Mouse (Mus musculus) adrenal gland, postnatal 36 days (tissue): ENCODE measurements around the gene Nrxn1. TPM values are rescaled to one million over a fixed set of nuclear protein-coding genes. Genes with fewer than 3 reads are reported as not detected.
"Not testable (repeated sequence)": the region's sequence is repeated elsewhere in the genome, so short reads cannot be mapped to it uniquely, and the experiment has no call there.

Experiments
- DNase-seq, 2 experiments: peaks; one replicate each; pipeline ENCODE4 v3.0.0; 2021; ENCODE audit warnings: mixed read lengths in 1 of 2
- total RNA-seq, 2 experiments: library from RNA; stranded (reverse); gene quantifications; 2 replicates each; pipeline ENCODE4 v1.2.3; 2021

Gene Nrxn1
- total RNA-seq, 2 experiments from 2014 or later = 5.4 to 12.8 TPM

- no peak for DNase-seq
These were observed 509.7 kb downstream of the Nrxn1 start for GRCm38 (mm10) chr17:90583196-90583595.

- no peak for DNase-seq
These were observed 523.0 kb downstream of the Nrxn1 start for GRCm38 (mm10) chr17:90569877-90570276.

GRCm38 (mm10) chr17:90565186-90565585 is 527.7 kb downstream of the Nrxn1 start:
- no peak for DNase-seq

GRCm38 (mm10) chr17:90556376-90556775 is 536.5 kb downstream of the Nrxn1 start:
- DNase-seq = no peak

GRCm38 (mm10) chr17:90550415-90550814 is 542.5 kb downstream of the Nrxn1 start:
- DNase-seq = no peak

GRCm38 (mm10) chr17:90546806-90547205 is 546.1 kb downstream of the Nrxn1 start:
- no peak for DNase-seq

- no peak for DNase-seq
These were observed 548.1 kb downstream of the Nrxn1 start for GRCm38 (mm10) chr17:90544639-90545259.

- no peak for DNase-seq
These were observed 548.8 kb downstream of the Nrxn1 start for GRCm38 (mm10) chr17:90543986-90544638.

- no peak for DNase-seq
These were observed 561.4 kb downstream of the Nrxn1 start for GRCm38 (mm10) chr17:90531443-90531842.

GRCm38 (mm10) chr17:90506026-90506425 is 586.8 kb downstream of the Nrxn1 start:
- DNase-seq = no peak

GRCm38 (mm10) chr17:90503999-90504398 is 588.9 kb downstream of the Nrxn1 start:
- DNase-seq = not testable (repeated sequence)

GRCm38 (mm10) chr17:90501023-90501675 is 591.7 kb downstream of the Nrxn1 start:
- DNase-seq = peak; percentile 40 to 51

GRCm38 (mm10) chr17:90479531-90480250 is 613.2 kb downstream of the Nrxn1 start:
- DNase-seq = no peak

GRCm38 (mm10) chr17:90456748-90457147 is 636.1 kb downstream of the Nrxn1 start:
- DNase-seq = no peak

- no peak for DNase-seq
These were observed 637.0 kb downstream of the Nrxn1 start for GRCm38 (mm10) chr17:90455904-90456303.

- DNase-seq = peak in 1 of 2 experiments; percentile 3
These were observed 637.5 kb downstream of the Nrxn1 start for GRCm38 (mm10) chr17:90455409-90455775.

GRCm38 (mm10) chr17:90454738-90455408 is 638.0 kb downstream of the Nrxn1 start:
- no peak for DNase-seq

GRCm38 (mm10) chr17:90454356-90454737 is 638.5 kb downstream of the Nrxn1 start:
- DNase-seq = no peak

GRCm38 (mm10) chr17:90453280-90453679 is 639.6 kb downstream of the Nrxn1 start:
- DNase-seq = no peak

- DNase-seq = no peak
These were observed 640.1 kb downstream of the Nrxn1 start for GRCm38 (mm10) chr17:90452770-90453169.

GRCm38 (mm10) chr17:90451384-90451783 is 641.5 kb downstream of the Nrxn1 start:
- DNase-seq = no peak

GRCm38 (mm10) chr17:90443067-90443466 is 649.8 kb downstream of the Nrxn1 start:
- DNase-seq = no peak
